Mouse (Mus musculus) embryonic facial prominence, embryonic 11.5 days (tissue): ENCODE data around the gene Zfp365. TPM values are rescaled to one million over a fixed set of nuclear protein-coding genes. Genes with fewer than 3 reads are reported as not detected.

ENCODE experiments used
- ATAC-seq: fragments of 200-750 bp; cut with Nextera tagmentation; replicated peaks from 2 replicates; pipeline ENCODE4 v1.8.0; 2017; ENCODE audit warnings: low read depth; ENCODE audit not compliant: insufficient number of reproducible peaks, low FRiP score, low TSS enrichment
- DNase-seq: peaks from one replicate; pipeline ENCODE4 v3.0.0-alpha.2; 2015; ENCODE audit warnings: low spot score
- H3K27ac ChIP-seq: fragments of 300-500 bp; sonication (generic); replicated peaks from 2 replicates; pipeline ENCODE4 v1.5.1; 2014; ENCODE audit warnings: mild to moderate bottlenecking, low read depth, low read length, control low read depth
- H3K27me3 ChIP-seq: fragments of 300-500 bp; sonication (generic); 2 replicates; pipeline ENCODE4 v1.6.1; 2014; ENCODE audit warnings: mild to moderate bottlenecking, low read length, moderate library complexity, mixed read lengths; ENCODE audit not compliant: control insufficient read depth, insufficient read depth
- H3K36me3 ChIP-seq: fragments of 300-500 bp; sonication (generic); replicated peaks from 2 replicates; pipeline ENCODE4 v1.6.1; 2014; ENCODE audit warnings: low read depth, mild to moderate bottlenecking, low read length, moderate library complexity, mixed read lengths; ENCODE audit not compliant: control insufficient read depth, insufficient read depth
- H3K4me1 ChIP-seq: fragments of 300-500 bp; sonication (generic); 2 replicates; pipeline ENCODE4 v1.6.1; 2014; ENCODE audit warnings: low read length, mixed read lengths; ENCODE audit not compliant: control insufficient read depth, insufficient read depth
- H3K4me2 ChIP-seq: fragments of 300-500 bp; sonication (generic); 2 replicates; pipeline ENCODE4 v1.6.1; 2014; ENCODE audit warnings: low read depth, mild to moderate bottlenecking, control low read depth, low read length, moderate library complexity
- H3K4me3 ChIP-seq: fragments of 300-500 bp; sonication (generic); 2 replicates; pipeline ENCODE4 v1.5.1; 2014; ENCODE audit warnings: low read depth, low read length, control low read depth
- H3K9ac ChIP-seq: fragments of 300-500 bp; sonication (generic); replicated peaks from 2 replicates; pipeline ENCODE4 v1.6.1; 2014; ENCODE audit warnings: mild to moderate bottlenecking, control low read depth, low read length
- H3K9me3 ChIP-seq: fragments of 300-500 bp; sonication (generic); replicated peaks from 2 replicates; pipeline ENCODE4 v1.6.1; 2016; ENCODE audit warnings: mild to moderate bottlenecking, low read length, inconsistent platforms, mixed read lengths; ENCODE audit not compliant: control insufficient read depth
- WGBS: fragments of 180-500 bp; shearing (Covaris S2); extraction: QIAGEN DNeasy Blood & Tissue Kit; methylation state at CpG from one replicate; pipeline ENCODE4 v1.1.7; 2014; 5-methylcytosine and 5-hydroxymethylcytosine counted together
- polyA plus RNA-seq: library from polyadenylated mRNA; unstranded; fragments of >200 nt; fragmentation: Nextera tagmentation; extraction: Ambion mirVana; gene quantifications from 2 replicates; pipeline ENCODE4 v1.2.1, GENCODE M21; 2014

Zfp365 gene
- polyA plus RNA-seq, 1 experiment from 2014 or later = 1.5 TPM

DNA sequence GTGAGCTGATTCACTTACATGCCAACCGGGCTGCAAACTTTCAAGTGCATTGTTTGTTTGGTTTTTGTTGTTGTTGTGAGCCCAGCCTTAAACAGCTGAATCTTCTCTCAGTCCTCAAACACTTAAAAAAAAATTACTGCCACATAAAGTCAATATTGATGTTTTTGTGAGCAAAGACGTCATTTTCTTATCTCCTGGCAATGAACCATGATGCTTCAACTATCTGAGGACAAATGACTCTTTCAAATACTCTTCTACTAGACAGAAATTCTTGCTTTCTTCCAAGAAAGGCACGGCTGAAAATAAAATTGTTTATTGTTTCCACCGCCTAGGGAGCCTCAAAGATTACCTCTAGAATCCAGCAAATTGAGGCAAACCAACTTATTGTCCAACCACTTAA, 24.5 kb upstream of the Zfp365 start:
- H3K9me3 ChIP-seq = no peaks in the 10 kb centered on the region
- H3K4me3 ChIP-seq = no peak overlapping the region
- no peaks in the 10 kb centered on the region for H3K36me3 ChIP-seq
- no peaks in the 10 kb centered on the region for H3K27me3 ChIP-seq
- H3K4me1 ChIP-seq = no peaks in the 10 kb centered on the region
- H3K4me2 ChIP-seq = no peak overlapping the region
- 75% methylated on average over 4 of the region's 4 CpGs for WGBS
- no peak overlapping the region for H3K9ac ChIP-seq
- no peak overlapping the region for H3K27ac ChIP-seq
- DNase-seq (no peak), ATAC-seq (no peak)

DNA sequence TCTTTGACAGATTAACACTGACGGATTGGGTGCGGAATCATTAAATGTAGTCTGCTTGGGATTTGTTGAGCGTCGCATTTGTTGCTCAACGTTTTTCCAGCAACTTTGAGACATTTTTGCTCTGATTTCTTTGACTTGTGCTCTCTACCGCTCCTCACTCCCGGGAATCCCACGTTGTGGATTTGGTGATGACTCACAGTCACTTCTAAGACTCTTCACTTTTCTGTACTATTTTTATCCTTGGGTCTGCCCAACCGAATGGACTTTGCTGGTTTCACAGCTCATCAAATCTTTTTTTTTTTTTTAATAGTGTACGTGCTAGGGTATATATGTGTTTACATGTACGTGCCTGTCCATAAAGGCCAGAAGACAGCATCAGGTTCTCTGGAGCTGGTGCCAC, 20.3 kb upstream of the Zfp365 start:
- Histone ChIP-seq H3K36me3 (no peaks in the 10 kb centered on the region), H3K27me3 (no peaks in the 10 kb centered on the region), H3K9me3 (no peaks in the 10 kb centered on the region), H3K4me3 (no peak overlapping the region), H3K4me2 (no peak overlapping the region), H3K4me1 (no peaks in the 10 kb centered on the region), H3K27ac (no peak overlapping the region), H3K9ac (no peak overlapping the region)
- no peak for DNase-seq
- ATAC-seq = no peak
- 85% methylated on average over 11 of the region's 11 CpGs for WGBS

DNA sequence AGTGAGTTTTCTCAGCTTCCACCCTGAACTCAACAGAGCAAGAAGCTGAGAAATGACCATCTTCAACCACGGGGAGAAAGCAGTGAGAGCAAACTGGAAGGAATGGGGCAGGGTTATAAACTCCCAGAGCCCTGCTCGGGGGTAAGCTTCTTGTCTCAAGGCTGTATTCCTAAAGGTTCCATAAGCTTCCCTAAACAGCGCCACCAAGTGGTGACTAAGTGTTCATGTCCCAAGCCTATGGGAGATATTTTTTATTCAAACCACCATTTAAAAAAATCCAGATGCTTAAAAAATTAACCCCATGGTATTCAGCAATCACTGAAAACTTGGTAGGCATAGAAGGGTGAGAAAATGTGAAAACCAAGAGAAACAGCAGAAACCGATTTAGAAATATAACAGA, 18.9 kb upstream of the Zfp365 start:
- WGBS = 80% methylated on average over 4 of the region's 4 CpGs
- Histone ChIP-seq H3K4me2 (no peak overlapping the region), H3K4me3 (no peak overlapping the region), H3K4me1 (no peaks in the 10 kb centered on the region), H3K9ac (no peak overlapping the region), H3K36me3 (no peaks in the 10 kb centered on the region), H3K27ac (no peak overlapping the region), H3K9me3 (no peaks in the 10 kb centered on the region), H3K27me3 (no peaks in the 10 kb centered on the region)
- no peak for DNase-seq
- ATAC-seq = no peak

DNA sequence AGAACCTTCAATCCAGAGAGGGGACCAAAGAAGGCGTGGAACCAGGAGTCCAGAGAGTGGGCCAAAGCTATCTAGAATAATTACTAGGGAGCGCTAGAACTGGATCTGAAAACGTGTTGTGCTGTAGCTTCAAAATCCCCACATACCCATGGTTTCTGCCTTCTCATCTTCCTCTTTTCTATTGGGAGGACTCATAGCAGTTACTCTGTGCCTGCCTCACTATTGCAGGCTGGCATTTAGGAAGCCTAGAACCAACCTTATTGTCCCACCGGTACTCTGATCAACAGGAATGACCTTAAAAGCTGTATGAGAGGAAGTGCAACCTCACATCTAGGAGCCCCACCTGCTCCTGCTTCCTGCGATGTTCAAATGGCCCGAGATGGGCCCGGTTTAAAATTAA, 16.1 kb upstream of the Zfp365 start:
- Histone ChIP-seq H3K4me3 (no peak overlapping the region), H3K36me3 (no peaks in the 10 kb centered on the region), H3K9me3 (no peaks in the 10 kb centered on the region), H3K9ac (no peak overlapping the region), H3K27ac (no peak overlapping the region), H3K27me3 (no peaks in the 10 kb centered on the region), H3K4me1 (no peaks in the 10 kb centered on the region), H3K4me2 (no peak overlapping the region)
- WGBS = 81% methylated on average over 7 of the region's 7 CpGs
- DNase-seq (no peak), ATAC-seq (no peak)

DNA sequence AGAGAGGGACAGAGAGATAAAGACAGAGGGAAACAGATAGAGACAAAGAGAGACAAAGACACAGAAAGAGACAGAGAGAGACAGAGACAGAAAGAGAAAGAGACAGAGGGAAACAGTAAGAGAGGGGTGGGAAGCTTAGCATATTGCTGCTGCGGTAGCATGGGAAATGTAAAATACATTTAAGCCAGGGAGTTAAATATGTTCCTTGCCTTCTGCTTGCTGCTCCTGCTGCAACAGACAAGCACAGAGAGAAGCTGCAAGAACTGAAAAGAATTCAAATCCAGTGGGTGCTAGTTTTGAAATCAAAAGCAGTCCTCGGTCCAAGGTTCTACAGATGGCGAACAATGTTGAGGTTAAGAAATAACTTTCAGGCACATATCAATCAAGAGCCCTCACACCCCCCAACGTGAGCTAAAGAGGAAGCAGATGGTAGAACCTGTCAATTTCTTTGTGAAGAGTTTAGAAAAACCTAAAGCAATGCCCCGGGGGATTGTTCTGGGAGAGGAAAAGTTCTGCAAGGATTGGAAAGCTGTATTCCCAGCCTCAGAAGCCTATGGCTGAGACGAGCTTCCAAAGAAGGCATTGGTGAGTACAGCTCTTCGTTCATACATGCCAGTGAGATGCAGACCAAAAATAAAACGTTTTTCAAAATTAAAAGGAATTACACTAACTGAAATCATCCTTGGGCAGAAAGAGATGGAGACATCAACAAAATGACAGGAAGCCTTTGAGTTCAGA, 15.4 kb upstream of the Zfp365 start:
- DNase-seq (peak; percentile 10), ATAC-seq (no peak)
- Histone ChIP-seq H3K4me2 (no peak overlapping the region), H3K4me1 (no peaks in the 10 kb centered on the region), H3K9ac (no peak overlapping the region), H3K27me3 (no peaks in the 10 kb centered on the region), H3K36me3 (no peaks in the 10 kb centered on the region), H3K4me3 (no peak overlapping the region), H3K9me3 (no peaks in the 10 kb centered on the region), H3K27ac (no peak overlapping the region)
- 65% methylated on average over 8 of the region's 8 CpGs for WGBS

DNA sequence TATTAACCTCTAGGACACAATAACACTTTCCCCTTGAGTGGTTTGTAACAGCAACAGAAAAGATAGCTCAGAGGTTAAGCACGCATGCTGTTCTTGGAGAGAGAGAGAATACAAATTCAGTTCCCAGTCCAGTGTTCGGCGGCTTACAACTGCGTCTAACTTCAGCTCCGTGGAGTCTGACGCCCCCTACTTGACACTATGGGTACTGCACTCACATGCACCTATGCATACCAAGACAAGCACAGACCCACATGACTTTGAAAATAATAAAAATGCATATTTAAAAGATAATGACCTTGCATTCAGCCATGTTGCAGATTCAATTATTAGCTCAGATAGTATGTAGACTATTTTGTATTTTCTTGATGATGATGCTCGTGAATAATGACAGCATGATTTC, 11.6 kb upstream of the Zfp365 start:
- Histone ChIP-seq H3K27ac (no peak overlapping the region), H3K9ac (no peak overlapping the region), H3K4me2 (no peak overlapping the region), H3K36me3 (no peaks in the 10 kb centered on the region), H3K4me1 (no peaks in the 10 kb centered on the region), H3K4me3 (no peak overlapping the region), H3K27me3 (no peaks in the 10 kb centered on the region), H3K9me3 (no peaks in the 10 kb centered on the region)
- WGBS = 58% methylated on average over 7 of the region's 7 CpGs
- ATAC-seq = no peak
- DNase-seq = no peak

DNA sequence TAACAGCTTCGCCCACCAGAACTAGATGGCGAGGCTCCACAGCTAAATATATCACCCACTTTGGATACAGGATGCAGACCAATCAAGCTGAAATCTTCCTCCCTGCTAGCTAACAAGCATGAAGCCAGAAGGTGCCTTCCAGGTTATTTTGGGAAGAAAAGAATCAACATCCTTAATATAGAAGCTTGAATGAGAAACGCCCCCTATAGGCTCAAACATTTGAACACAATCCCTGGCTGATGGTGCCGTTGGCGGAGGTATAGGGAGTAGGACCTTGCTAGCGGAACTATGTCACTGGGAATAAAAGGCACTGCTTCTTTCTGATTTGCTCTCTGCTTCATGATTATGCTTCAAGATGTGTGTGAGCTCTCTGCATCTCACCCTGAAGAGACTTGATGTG, 9.3 kb upstream of the Zfp365 start:
- ATAC-seq (no peak), DNase-seq (no peak)
- Histone ChIP-seq H3K4me2 (no peak overlapping the region), H3K9me3 (no peaks in the 10 kb centered on the region), H3K9ac (no peak overlapping the region), H3K4me3 (no peak overlapping the region), H3K36me3 (no peaks in the 10 kb centered on the region), H3K27ac (no peak overlapping the region), H3K4me1 (no peaks in the 10 kb centered on the region), H3K27me3 (no peaks in the 10 kb centered on the region)
- WGBS = 92% methylated on average over 6 of the region's 6 CpGs

DNA sequence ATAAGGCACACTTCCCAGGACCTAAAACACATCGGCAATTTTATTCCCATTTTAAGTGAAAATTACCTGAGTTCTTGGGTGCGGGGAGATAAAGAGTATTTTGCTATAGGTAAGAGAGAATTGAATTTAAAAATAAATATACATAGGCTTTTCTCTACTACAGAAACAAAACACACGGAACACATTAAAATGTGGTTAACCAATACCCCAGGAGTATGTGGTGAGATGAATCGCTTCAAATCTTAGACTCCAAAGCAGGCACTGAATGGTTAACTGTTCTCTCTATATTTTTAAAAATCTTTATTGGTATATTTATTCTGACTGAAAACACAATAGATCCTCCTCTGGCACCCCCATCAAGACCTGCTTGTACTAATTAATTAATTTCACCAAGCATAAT, 7.2 kb upstream of the Zfp365 start:
- DNase-seq (no peak), ATAC-seq (no peak)
- no peaks in the 10 kb centered on the region for H3K4me1 ChIP-seq
- H3K9me3 ChIP-seq = no peaks in the 10 kb centered on the region
- no peaks in the 10 kb centered on the region for H3K27me3 ChIP-seq
- no peak overlapping the region for H3K4me2 ChIP-seq
- WGBS = 91% methylated on average over 4 of the region's 4 CpGs
- H3K9ac ChIP-seq = no peak overlapping the region
- H3K4me3 ChIP-seq = no peak overlapping the region
- H3K27ac ChIP-seq = no peak overlapping the region
- no peaks in the 10 kb centered on the region for H3K36me3 ChIP-seq
